Mouse (Mus musculus) A20 (cell line): ENCODE measurements around the gene Mbtps2.

Source experiments
- DNase-seq: peaks from one replicate; pipeline ENCODE4 v3.0.0-alpha.2; 2011; ENCODE audit warnings: low read depth, low spot score

Gene Mbtps2

DNA sequence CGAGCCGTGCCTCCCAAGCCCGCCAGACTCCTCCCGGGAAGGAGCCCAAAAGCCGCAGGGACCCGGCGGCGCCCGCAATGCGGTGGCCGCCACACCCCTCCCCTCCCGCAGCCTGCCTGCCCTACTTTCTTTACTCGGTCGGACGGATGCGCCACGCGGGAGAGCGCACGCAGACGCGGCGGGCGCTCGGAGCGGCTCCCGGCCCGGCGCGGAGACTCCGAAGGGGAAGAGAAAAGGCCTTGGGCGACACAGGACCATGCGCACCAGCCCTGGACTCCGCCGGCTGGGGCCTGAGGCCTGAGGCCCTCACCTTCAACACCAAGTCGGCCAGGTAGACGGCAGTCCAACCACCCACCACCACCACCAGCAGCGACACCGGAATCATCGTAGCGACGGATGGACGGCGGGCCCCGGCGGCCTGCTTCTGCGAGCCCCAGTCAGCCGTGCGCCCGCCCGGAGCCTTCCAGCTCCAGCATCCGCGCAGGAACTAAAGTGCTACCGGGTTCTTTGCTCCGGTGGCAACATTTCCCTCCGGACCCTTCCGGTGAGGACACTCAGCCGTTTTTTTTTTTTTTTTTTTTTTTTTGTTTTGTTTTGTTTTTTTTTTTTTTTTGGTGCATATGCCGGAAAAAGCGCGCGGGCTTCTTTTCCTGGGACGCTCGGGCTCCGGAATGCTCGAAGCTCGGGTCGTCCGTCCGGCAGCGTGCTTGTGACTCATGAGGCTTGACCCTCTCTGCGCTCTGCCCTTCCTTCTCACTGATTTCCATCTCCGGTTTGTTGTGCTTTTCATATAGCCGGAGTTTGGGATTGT, at the start of gene Mbtps2:
Mbtps2 (minus strand) TSS at position 530 of the 811 bp plus-strand sequence.
- peak; percentile 86 for DNase-seq

DNA sequence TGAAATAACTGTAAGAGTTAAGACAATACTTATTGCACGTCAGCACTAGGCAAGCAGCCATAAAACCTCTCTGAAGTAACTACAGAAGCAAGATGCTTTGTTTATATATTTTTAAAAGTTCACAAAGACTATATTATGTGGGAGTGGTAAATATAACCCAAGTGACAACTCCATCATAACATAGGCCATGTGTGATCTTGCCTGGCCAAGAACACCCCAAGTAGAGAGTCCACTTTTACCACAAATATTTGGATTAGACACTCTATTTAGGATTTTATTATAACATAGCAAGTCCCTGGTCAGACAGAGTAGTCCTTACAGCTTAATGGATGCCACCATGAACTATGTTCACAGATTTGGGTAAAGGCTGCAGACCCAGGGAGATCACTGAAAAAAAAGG, 47.9 kb upstream of the Mbtps2 start:
- no peak for DNase-seq

DNA sequence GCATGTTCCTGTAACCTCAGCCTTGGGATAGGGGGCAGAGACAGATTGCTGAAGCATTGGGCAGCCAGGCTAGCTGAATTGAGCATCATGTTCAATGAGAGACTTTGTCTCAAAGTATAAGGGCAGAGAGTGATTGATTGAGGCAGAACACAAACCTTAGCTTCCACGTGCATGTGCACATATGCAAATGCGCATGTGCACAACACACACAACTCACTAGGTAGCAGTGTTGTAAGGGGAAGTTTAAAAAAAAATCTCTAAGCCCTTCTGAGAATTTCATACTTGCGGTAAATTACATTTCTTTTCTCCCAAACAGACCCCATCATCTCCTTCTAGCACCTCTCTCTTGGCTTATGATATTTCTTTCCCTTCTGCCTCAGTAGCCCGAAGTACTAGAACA, 46.2 kb upstream of the Mbtps2 start:
- DNase-seq: peak; percentile 55

DNA sequence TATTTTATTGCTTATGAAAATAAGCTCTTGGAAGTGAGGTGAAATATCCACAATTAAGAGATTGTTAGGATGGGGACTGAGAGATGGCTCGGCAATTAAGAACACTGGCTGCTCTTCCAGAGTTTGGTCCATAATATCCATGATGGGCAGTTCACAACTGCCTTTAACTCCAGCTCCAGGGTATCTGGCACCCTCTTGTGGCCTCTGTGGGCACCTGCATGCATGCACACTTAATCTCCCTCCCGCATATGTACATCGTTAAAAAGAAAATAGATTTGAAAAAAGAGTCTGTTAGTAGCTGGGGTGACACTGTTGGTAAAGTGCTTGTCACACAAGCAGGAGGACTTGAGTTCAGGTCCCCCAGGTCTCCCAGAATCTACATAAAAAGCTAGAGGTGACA, 45.8 kb upstream of the Mbtps2 start:
- peak; percentile 63 for DNase-seq

DNA sequence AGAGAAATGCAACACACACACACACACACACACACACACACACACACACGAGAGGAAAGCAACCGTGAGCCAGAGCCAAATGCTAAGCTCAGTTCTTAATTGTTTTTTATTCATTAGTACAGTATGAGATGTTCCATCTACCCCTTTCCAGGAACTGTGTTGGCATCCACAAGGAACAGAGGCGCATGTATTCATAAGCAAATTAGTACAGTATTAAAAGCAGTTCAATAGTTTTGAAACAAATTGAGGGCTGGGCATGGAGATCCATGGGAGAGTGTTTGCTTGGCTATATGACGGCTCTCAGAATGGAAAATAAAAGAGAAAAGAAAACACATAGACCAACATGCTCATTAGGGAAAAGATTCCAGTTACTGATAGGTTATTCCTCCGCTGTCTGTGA, 44.3 kb upstream of the Mbtps2 start:
- no peak for DNase-seq

DNA sequence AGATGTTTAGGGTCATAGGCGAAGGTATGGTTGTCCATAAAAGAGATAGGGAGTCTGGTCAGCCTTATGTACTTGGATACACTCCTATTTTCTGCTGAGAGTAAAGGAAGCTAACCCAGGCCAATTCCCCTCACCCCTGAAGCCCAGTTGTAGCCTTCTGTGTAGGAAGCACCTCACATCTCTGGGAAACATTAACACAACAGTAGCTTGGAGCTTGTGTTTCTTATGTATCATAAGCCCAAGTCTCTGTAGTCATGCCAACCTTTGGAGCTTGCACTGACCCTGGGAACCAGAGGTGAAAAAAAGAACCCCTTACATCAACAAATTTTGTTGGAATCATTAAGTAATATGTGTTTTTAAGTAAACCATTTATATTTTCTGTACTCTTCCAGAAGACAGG, 38.7 kb upstream of the Mbtps2 start:
- no peak for DNase-seq

DNA sequence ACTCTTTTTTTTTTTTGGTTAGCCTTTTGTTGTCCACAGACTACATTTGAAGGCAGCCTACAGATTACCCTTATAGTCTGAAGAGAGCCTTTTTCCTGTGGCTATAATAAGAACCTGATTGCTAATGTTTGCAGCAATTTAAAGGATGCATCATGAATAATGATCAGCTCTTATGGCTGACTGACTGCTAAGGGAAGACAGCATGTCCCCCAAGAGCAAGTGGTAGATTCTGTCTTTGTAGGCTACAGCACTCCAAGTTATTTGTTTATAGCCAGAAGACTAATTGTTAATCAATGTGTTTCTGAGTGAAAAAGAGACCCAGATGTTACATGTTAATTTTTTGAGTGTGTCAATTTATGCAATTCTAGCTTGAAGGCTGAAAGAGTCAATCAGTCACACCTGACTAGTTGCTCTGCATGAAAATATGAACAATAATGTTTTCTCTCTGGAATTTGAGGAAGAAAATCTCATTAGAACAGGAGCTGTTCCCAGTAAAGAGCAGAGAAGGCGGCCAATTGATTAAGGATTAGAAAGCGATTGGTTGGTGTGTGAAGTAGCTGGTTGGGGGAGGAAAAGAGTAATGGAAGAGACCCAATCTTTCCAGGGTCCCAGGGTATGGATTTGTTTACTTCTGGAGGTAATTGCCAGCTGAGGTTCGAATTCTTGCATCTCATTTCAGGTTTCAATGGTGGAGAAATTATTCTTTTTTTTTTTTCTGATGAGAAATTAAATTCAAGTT, 35.3 kb upstream of the Mbtps2 start:
- DNase-seq: no peak

DNA sequence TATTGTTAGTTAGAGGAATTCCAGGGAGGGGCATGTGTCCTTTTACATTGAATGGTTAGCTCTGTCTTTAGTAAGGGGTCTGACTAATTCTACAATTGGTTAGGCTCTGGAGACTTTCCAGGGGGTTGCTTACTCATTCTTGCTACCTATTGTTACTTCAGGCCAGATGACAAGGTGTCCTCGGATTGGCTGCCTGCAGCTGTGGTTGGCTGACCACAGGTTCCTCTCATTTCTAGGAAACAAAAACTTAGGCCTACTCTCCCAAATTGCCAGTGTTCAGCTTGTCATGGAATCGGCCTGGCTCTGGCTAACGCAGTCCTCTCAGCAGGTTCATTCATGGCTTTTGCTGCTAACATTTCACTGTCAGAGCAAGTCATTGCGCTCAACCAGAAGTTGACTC, 31.8 kb upstream of the Mbtps2 start:
- DNase-seq: no peak

DNA sequence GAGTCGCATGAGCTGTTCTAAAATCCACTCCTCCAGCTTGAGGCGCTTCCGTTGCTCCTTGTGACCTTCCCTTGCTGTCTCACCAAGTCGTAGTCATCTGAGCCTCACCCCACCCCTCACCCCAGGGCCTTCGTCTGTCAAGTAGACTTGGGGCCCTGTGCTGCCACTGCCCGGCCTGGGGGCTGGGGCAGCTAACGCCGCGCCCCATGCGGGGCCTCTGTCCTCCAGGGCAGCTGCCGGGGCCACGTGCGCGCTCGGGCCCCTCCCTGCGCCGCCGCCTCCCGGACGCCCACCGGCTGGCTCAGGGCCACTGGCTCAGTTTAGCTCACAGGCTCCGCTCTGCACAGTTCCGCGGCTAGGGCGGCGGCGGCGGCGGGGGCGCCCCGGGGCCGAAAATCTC, 14.4 kb upstream of the Mbtps2 start:
- DNase-seq: peak; percentile 28

DNA sequence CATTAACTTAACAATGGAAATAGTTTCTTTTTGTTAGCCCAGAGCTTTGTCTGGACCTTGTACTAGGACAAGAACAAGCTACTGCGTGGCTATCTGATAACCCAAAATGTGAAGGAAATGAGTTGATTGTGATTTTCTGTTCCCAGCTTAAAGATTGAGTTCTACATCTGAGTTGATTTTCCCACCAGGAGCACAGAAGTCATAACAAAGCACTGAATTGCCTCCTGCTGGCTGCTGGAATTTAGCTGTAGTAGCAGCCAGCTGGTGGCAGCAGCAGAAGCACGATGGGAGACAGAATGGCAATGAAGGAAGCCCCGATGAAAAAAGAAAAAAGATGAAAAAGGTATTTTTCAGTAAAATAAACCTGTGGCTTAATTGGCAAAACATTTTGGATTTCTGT, 2.9 kb upstream of the Mbtps2 start:
- DNase-seq: peak; percentile 42

DNA sequence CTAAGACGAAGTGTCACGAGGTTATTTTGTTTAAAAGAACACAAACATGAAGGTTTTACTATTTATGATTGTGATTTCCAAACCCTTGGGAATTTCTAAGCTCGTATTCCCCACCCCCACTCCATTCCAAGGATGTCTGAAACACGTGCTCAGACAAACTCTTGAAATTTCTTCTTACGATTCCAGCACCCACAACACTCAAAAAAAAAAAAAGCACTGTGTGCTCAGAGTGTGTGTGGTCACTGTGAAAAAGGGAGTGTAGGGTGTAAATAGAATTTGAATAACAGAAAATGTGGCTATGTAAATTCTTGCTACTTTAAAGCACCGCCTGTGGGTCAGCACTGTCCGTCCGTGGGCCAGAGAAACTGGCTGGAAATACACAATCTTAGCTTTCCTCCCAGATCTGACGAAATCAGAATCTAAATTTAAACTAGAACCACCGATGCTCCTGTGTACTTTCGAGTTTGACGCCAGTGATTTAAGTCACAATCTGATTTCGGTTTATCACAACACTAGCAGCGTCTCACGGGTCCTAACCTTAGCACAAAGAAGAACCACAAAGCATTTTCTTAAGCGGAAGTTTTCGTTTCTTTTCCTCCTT, 830 bp downstream of the Mbtps2 start:
- DNase-seq: peak; percentile 70

DNA sequence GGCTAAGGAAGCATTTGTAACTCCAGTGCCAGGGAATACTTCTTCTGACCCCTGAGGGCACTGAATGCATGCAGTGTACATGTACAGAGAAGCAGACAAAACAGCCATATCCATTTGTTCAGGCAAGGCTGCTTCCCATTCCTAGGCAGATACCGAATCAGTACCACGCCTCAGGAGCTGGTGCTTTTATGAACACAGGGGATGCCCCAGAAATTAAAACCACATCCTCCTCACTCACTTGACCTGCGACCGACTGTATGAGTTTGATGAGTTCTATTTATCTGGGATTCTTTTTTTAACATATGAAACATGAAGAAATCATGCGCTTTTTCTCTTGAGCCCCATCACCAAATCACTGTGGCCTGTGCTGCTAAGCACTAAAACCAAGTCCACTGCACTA, 1.7 kb downstream of the Mbtps2 start:
- DNase-seq: no peak

DNA sequence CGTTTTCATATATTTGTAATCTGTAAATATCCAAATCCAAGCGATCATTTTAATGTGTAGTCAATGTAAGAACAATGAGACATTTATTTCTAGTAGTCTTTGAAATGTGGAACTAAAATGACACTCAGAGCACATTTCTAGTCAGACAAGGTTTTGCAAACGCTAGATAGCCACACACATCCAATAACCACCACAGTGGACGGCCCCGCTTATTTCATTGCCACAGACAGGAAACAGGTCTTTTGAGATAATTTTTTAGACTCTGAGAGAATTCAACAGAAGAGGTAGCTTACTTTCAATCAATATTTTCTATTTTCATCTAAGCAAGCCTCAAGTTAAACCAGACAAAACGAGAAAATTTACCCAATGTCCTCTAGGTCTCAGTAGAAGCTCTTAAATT, 2.6 kb downstream of the Mbtps2 start:
- DNase-seq: no peak

DNA sequence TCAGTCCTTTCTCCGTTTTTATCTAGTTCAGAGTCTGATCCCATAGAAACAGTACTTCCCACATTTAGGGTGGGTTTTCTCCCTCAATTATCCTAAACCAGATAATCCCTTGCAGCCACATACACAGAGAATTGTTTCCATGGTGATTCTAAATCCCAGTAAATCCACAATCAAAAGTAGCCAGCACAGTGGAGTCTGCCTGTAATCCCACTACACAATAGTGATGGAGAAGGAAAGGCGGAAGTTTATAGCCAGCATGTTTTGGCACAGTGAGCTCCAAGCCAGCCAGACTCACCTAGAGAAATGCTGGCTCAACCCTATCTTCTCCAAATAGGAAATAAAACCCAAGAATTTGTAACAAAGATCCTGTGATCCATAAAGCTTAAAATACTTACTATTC, 3.9 kb downstream of the Mbtps2 start:
- no peak for DNase-seq

DNA sequence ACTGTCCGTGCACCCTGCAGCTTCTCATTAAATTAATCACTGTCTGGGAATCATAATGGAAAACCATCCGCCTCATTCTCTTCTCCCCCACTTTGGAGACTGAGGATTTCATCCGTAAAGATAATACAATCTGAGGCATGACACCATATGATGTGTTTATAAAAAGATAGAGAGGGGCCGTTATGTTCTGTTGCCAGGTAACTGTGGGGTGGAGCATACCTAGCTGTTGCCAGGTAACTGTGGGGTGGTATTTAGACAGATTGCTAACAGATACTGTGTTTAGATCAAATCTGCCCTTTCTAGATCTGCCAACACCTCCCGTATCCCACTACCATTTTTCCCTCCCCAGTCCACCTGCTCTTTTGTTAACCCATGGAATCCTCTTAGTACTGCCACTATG, 11.5 kb downstream of the Mbtps2 start:
- DNase-seq: no peak

DNA sequence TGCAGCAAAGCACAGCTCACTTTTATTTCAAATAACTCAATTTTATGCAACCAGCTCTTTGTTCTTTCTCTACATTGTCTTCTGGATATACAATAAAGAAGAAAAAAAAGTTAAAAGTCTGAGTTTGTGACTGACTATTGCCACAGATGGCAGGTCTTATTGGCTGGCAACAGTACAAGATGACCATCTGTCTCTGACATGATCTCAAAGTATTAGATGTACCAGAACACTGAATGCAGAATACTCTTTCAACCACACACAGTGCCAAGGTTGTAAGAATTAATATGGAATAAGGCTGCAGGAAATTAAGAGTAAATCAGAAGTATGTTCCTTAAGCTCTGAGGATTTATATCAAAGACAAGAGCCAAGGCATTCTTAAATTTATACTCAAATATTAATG, 12.1 kb downstream of the Mbtps2 start:
- DNase-seq: no peak

DNA sequence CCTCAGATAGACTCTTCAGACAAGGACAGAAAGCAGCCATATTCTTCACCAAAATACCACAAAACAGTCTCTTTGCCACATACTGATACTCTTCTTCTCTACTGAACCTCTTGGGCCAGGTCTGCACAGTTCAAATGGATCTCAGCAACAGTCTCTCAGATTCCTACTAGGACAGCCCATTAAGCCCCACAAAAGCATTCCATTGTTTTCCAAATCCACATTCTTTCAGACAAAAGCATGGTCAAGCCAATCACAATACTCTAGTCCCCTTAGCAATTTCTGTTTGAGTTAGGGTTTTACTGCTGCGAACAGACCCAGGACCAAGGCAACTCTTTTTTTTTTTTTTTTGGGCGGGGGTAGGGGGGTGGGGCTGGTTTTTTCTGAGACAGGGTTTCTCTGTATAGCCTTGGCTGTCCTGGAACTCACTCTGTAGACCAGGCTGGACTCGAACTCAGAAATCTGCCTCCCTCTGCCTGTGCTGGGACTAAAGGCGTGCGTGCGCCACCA, 19.4 kb downstream of the Mbtps2 start:
- DNase-seq: no peak

DNA sequence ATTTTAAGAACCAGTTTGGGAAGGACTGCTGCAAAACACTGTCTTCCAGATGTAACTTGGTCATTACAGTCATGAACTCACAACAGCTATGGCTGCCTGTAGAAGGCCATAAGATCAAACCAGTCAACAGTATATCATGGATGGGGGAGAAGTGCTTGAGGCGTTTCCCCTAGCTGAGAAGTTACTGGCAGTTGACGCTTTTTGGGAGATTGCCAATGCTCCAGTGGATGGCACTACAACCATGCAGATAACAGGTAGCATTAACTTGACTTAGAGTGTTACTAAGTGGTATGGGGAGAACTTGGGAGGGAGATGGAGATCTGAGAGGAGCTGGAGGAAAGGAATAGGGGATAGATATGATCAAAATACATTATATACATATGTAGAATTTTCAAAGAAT, 23.8 kb downstream of the Mbtps2 start:
- DNase-seq: no peak

DNA sequence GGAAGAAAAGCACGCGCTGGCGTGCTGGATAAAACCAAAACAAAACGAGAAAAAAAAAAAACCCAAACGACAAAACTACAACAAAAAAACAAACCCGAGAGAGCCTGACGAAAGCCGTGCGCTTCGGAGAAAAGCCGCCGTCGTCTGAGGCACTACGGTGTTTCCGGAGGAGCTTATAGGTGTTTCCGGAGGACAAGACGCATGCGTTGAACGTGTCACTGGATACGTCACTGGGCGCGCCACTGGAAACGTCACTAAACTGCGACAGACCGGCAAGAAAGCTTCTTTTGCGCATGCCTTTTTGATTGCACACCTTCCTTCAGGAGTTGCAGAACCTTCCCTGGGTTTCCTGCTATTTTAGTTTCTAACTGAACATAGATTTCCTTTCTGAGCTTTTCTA, 29.7 kb downstream of the Mbtps2 start, which contains the start of gene Yy2:
Yy2 (minus strand) TSS at position 146 of the 400 bp plus-strand sequence.
- no peak for DNase-seq

DNA sequence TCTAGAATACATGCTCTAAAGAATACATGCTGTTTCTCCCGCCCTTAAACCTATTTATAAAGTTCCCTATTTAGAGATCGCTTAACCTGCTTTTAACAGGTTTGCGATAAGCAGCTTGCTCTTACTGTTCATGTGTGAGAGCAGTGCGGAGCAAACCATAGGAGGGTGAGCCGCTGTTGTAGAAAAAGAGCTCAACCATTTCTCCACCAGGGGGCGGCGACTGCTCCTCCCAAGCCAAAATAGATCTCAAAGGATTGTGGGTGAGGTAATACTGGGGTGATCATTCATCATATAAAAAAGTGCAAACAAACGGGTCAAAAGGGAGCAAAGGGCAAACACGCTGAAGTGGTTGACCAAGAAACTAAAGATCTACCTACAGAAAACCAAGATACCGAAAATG, 34.7 kb downstream of the Mbtps2 start:
- peak; percentile 22 for DNase-seq

DNA sequence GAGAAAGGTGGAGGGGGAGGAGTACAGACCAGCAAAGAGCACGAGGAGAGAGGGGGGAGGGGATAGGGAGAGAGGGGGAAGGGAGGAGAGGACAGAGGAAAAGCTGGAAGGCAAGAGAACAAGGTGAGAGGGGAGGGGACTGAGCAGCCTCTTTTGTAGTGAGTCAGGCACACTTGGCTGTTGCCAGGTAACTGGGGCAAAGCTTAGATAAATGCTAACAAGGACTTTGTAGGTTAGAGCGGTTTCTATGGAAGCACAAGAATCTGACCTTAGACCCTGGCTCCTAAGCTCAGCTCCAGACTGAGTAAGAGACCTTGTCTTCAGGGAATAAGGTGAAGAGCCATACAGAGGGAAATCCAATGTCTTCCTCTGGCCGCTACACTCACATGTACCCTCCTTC, 51.4 kb downstream of the Mbtps2 start:
- no peak for DNase-seq

DNA sequence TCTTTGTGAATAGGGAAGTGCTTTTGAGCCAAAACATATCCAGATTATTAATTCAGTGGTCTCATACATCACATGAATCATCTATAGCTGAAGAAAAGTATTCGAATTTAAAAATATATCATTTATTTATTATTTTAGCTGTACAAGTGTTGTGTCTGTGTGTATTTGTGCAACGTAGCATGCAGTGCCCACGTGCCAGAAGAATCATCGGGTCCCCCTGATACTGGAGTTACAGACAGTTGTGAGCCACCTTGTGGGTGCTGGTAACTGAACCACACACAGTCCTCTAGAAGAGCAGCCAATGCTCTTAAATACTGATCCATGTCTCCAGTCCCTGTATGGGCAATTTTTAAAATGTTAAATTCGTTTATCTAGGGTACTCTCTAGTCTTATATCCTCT, 92.1 kb downstream of the Mbtps2 start:
- DNase-seq: no peak

DNA sequence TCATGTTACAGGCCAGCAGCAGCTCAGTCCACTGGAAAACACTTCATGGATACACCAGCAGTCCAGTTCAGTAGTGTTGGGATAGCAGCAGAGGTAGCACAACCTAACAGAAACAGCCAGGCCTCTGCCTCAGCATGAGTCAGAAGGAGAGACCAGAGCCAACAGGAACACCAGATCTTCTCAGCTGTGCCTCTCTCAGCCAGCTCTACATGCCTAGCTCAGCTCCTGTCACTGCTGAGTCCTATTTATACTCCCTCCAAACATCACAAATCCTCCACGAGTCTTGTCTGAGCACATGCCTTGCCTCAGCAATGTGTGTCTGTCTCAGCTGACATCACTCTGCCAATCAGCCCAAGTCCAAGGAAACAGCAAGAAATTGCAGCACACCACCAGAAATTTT, 94.0 kb downstream of the Mbtps2 start:
- DNase-seq: no peak
